Mouse (Mus musculus) left cerebral cortex, postnatal 25 days (tissue): ENCODE measurements around the gene Iffo1. TPM values are rescaled to one million over a fixed set of nuclear protein-coding genes. Genes with fewer than 3 reads are reported as not detected.

Experiments used
- DNase-seq, 2 experiments: peaks; one replicate each; pipeline ENCODE4 v3.0.0; 2022; ENCODE audit warnings: low spot score in 2 of 2, mixed read lengths in 1 of 2
- intact Hi-C: fragments of 180-260 bp; cut with DNase I; formaldehyde crosslinking; loops from one replicate; pipeline ENCODE4 v1.15.1; 2025
- microRNA-seq, 2 experiments: library from miRNA; unstranded; fragments of <30 nt; microRNA quantifications; one replicate each; pipeline ENCODE4 v1.2.0; 2022
- total RNA-seq, 2 experiments: library from RNA; stranded (reverse); gene quantifications; 2 replicates each; pipeline ENCODE4 v1.2.3; 2021

The Iffo1 gene
- total RNA-seq, 2 experiments from 2014 or later = 52.7 to 63.0 TPM

DNA sequence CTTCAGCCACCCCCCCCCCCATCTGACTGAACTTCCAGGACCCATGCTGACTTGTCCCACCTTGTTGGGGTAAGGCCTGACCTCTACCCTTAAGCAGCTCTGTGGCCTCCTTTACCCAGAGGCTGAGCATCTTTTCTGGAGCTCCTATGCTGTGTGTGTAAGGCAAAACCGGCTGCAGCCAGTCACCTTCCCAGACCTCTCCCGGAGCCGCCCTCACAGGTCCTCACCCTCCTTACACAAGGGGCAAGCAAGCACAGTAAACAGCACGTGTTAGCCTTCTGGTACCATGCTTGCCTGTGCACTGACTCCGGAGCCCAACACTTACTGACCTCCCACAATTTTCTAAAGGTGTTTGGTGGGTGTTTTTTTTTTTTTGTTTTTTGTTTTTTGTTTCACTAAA is 30.4 kb downstream of the Iffo1 start:
- intact Hi-C loops = no loop called here
- DNase-seq = no peak

DNA sequence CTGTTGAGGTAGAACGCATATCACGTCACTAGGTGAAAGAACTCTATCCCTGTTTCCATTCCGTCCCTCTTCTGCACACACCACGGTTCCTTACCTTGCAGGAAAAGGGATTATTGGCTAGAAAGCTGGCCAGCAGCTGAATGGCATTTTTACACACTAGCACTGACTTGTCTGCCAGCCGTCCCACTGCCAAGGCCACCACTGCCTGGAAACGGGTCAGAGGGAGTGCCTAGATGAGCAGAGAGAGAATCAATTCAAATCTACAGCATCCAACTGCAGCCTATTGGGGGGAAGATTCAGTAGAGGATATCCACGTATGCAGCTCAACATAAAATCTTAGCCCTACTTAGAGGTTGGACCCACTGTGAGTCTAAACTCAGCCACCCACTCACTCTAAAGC is 34.6 kb downstream of the Iffo1 start:
- no peak for DNase-seq
- intact Hi-C loops = no loop called here

DNA sequence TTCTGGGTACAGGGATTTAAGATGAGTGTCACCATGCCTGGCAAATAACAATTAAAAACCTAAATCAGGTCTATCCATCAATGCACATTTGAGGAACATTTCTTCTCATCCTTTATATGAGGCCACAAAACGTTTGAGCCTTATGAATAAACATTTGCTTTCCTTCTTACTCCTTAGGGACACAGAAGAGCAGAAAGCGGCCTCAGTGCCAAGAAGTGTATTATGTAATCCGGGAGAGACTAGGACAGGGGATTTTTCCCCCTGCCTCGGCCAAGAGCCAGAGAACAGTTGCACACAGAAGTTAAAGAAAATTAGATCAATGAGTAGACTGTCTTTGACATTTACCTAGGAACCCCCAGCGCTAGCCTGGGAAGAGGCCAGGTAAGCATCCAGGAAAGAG is 37.1 kb downstream of the Iffo1 start:
- intact Hi-C loops = no loop called here

DNA sequence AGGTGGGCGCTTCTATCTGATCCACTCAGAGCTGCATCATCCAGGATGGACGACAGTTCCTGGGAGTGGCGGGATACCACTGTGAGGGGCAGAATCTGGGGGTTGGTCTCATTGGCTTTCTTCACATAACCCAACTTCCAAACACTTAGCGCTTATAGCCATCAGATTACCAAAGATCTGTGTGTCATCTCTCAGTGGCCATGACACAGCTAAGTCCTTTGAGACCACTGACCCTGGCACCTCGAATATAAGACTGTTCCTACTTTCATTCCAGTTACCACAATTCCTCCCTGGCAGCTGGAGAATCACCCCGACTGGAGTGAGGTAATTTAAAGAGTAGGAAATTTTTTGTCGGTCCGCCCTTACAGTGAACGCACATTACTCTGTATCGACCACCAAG is 41.2 kb downstream of the Iffo1 start:
- no peak for DNase-seq
- intact Hi-C loops = no loop called here

More for the DNA sequence above, 37.1 kb downstream of the Iffo1 start:
- DNase-seq = no peak

DNA sequence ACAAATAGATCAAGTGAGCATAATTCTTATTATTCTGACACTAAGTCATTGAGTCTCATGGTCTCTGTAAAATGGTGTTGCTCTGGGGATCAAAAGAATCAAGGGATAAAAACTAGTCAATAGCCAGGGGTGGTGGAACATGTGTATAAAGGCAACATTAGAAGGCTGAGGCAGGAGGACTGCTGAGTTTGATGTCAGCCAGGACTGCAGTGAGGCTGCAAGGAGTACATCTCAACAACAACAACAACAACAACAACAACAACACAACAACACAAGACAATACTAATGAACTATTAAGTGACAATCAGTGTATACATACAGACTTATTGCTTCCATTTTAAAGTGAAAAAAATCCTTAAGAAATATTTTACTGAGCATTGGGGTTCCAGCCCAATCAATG is 45.8 kb downstream of the Iffo1 start:
- DNase-seq = no peak
- intact Hi-C loops = no loop called here

- DNase-seq = peak; percentile 98 to 99
- intact Hi-C loops = loop anchor here (1.0 kb wide), 1 partner anchor 24 kb away; the partner anchor contains the start of gene Vamp1
Observed at GRCm38 (mm10) chr6:125191332-125192015, 46.4 kb downstream of the Iffo1 start, which contains the start of the genes Ncapd2 and Mrpl51. Gene Ncapd2, minus strand, starts transcription at chr6:125191701. Gene Mrpl51, plus strand, starts transcription at chr6:125191801.

DNA sequence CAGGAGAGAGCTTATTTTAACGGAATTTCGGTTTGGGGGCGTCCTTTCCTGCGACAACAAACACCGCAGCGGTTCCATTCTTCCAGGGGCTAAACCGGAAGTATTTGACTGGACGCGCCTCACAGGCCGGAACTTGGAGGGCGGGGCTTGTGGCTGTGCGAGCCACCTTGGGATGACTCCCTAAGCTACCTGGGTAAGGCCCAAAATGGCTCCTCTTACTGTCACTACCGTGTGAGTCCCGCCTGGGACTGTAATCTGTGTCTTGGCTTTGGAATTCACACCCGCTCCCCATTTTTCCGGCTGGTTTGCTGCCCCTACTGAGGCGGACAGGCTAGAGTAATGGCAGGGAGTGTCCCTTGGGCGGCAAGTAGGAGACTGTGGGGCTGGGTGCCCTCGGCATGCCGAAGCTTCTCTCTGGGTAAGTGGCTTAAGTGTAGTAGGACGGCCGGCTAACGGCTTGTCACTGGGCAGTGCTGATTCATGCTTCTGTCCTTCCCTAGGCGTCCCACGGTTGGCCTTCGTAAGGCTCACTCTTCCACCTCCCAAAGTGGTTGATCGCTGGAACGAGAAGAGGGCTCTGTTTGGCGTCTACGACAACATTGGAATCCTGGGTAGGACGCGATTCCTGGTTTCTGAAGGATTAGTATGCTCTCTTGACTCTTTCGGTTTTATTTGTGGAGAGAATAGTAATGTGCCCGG is 47.1 kb downstream of the Iffo1 start:
- intact Hi-C loops = loop anchor here (1.0 kb wide), 1 partner anchor 23 kb away; the partner anchor contains the start of gene Vamp1
- peak; percentile 92 to 96 for DNase-seq

- DNase-seq = no peak
- intact Hi-C loops = loop anchor here (1.0 kb wide), 1 partner anchor 22 kb away; the partner anchor contains the start of gene Vamp1
Observed at GRCm38 (mm10) chr6:125192841-125193240, 47.8 kb downstream of the Iffo1 start.

DNA sequence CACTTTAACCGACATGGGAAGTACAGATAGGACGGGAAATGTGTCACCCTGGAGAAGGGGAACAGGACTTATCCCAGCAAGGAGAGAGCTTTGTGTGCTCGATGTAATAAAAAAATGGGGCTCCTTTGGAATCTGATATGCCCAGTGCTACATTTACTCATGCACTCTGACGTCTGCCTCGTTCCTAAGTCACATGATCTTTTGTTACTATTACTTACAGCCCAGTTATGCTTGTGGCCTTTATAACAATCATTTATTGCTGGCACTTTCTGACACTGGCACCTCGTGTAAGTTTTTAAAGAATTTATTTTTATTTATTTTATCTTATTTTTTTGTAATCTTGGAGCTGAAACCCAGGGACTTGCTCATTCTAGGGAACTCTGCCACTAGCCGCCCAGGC is 48.3 kb downstream of the Iffo1 start:
- intact Hi-C loops = no loop called here
- no peak for DNase-seq

GRCm38 (mm10) chr6:125195541-125196075 is 50.6 kb downstream of the Iffo1 start:
- intact Hi-C loops = no loop called here
- no peak for DNase-seq

- intact Hi-C loops = no loop called here
- DNase-seq = no peak
Observed at GRCm38 (mm10) chr6:125196301-125196700, 51.3 kb downstream of the Iffo1 start.

DNA sequence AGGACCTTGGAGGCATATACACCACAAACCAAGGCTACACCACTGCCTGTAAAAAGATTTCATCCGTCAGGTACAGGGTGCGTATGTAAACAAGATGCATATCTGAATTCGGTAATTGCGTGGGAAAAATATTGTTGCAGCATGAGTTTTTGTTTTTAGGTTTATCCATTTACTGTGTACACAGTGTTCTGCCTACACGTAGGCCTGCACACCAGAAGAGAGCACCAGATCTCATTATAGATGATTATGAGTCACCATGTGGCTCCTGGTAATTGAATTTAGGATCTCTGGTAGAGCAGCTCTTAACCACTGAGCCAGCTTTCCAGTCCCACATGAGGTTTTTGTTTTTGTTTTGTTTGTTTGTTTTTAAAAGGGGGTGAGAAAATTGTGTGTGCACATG is 52.1 kb downstream of the Iffo1 start:
- intact Hi-C loops = no loop called here
- no peak for DNase-seq

- intact Hi-C loops = loop anchor here (10.0 kb wide), 1 partner anchor 394 kb away; no protein-coding TSS in a partner anchor
- DNase-seq = no peak
Observed at GRCm38 (mm10) chr6:125210436-125210835, 65.4 kb downstream of the Iffo1 start.

Small RNA genes within 50 kb of the gene (microRNA-seq; reads per million reads assigned to microRNA genes)
- gene Mir3098 (0.25 to 1.3 reads per million in 2 experiments), gene Mir7045 (2.5 to 5.4 reads per million in 2 experiments)

Other genes starting within 250 kb of the Iffo1 start
- 1 to 10 TPM; 2.9 to 3.6 TPM for gene Lag3, start 233.5 kb upstream of the Iffo1 start, total RNA-seq
- 1,000 to 10,000 TPM in 1 of 2 experiments, 100 to 1,000 TPM in 1; 954 to 1,041 TPM for gene Ptms, start 225.1 kb upstream of the Iffo1 start, total RNA-seq
- 100 to 1,000 TPM; 648 to 675 TPM for gene Mlf2, start 213.9 kb upstream of the Iffo1 start, total RNA-seq
- gene Cops7a, start 179.7 kb upstream of the Iffo1 start, total RNA-seq = 100 to 1,000 TPM; 149 to 163 TPM
- gene Pianp, start 148.5 kb upstream of the Iffo1 start, total RNA-seq = 100 to 1,000 TPM; 169 to 181 TPM
- gene Zfp384, start 136.1 kb upstream of the Iffo1 start, total RNA-seq = 10 to 100 TPM; 38.4 to 44.1 TPM
- 10 to 100 TPM; 54.0 to 62.1 TPM for gene Ing4, start 105.5 kb upstream of the Iffo1 start, total RNA-seq
- gene Acrbp, start 95.6 kb upstream of the Iffo1 start, total RNA-seq = 10 to 100 TPM in 1 of 2 experiments, 1 to 10 TPM in 1; 8.4 to 12.3 TPM
- under 1 TPM; 0.60 to 0.96 TPM for gene Lpar5, start 77.3 kb upstream of the Iffo1 start, total RNA-seq
- 100 to 1,000 TPM; 154 to 161 TPM for gene Chd4, start 49.3 kb upstream of the Iffo1 start, total RNA-seq
- gene Nop2, start 13.3 kb upstream of the Iffo1 start, total RNA-seq = 10 to 100 TPM; 27.1 to 28.0 TPM
- gene Gapdh, start 21.2 kb downstream of the Iffo1 start, total RNA-seq = 1,000 to 10,000 TPM; 2,469 to 2,584 TPM
- gene Ncapd2, start 46.5 kb downstream of the Iffo1 start, total RNA-seq = 10 to 100 TPM; 18.9 to 25.6 TPM
- 10 to 100 TPM; 70.4 to 73.6 TPM for gene Mrpl51, start 46.6 kb downstream of the Iffo1 start, total RNA-seq
- 10 to 100 TPM; 87.8 to 97.9 TPM for gene Vamp1, start 70.3 kb downstream of the Iffo1 start, total RNA-seq
- 1 to 10 TPM; 3.5 to 4.0 TPM for gene Tapbpl, start 86.6 kb downstream of the Iffo1 start, total RNA-seq
- not detected for gene Cd27, start 91.8 kb downstream of the Iffo1 start, total RNA-seq
- not detected for gene Tuba3a, start 140.8 kb downstream of the Iffo1 start, total RNA-seq
- gene Ltbr, start 168.6 kb downstream of the Iffo1 start, total RNA-seq = 1 to 10 TPM; 8.1 to 9.9 TPM
- gene Scnn1a, start 175.4 kb downstream of the Iffo1 start, total RNA-seq = 1 to 10 TPM; 2.4 to 2.6 TPM
- gene Tnfrsf1a, start 204.1 kb downstream of the Iffo1 start, total RNA-seq = 10 to 100 TPM; 11.5 to 12.7 TPM
- gene Plekhg6, start 235.6 kb downstream of the Iffo1 start, total RNA-seq = under 1 TPM; 0.25 to 0.39 TPM